Mouse (Mus musculus) lung, embryonic 16.5 days (tissue): ENCODE results near the gene Olfr1278. TPM values are rescaled to one million over a fixed set of nuclear protein-coding genes. Genes with fewer than 3 reads are reported as not detected.

Source experiments
- polyA plus RNA-seq: library from polyadenylated mRNA; unstranded; fragments of >200 nt; fragmentation: Nextera tagmentation; extraction: Ambion mirVana; gene quantifications from 2 replicates; pipeline ENCODE4 v1.2.1, GENCODE M21; 2015

Olfr1278 gene
- polyA plus RNA-seq, 1 experiment from 2014 or later, result not detected

Other genes with a start within 250 kb of the Olfr1278 start
- gene Gm13941, start 184.2 kb upstream of the Olfr1278 start, polyA plus RNA-seq, result not detected in 2 replicates
- not detected in 2 replicates for gene Gm15130, start 137.2 kb upstream of the Olfr1278 start, polyA plus RNA-seq
- gene 4930430A15Rik, start 60.5 kb upstream of the Olfr1278 start, polyA plus RNA-seq, result not detected in 2 replicates
- gene Olfr1275, start 54.9 kb upstream of the Olfr1278 start, polyA plus RNA-seq, result not detected in 2 replicates
- not detected in 2 replicates for gene Olfr1276, start 35.6 kb upstream of the Olfr1278 start, polyA plus RNA-seq
- gene Olfr1277, start 16.0 kb upstream of the Olfr1278 start, polyA plus RNA-seq, result not detected in 2 replicates
- not detected in 2 replicates for gene Olfr1279, start 10.5 kb downstream of the Olfr1278 start, polyA plus RNA-seq
- not detected in 2 replicates for gene Olfr1280, start 23.9 kb downstream of the Olfr1278 start, polyA plus RNA-seq
- gene Olfr1281, start 36.4 kb downstream of the Olfr1278 start, polyA plus RNA-seq, result not detected in 2 replicates
- gene Olfr1282, start 45.9 kb downstream of the Olfr1278 start, polyA plus RNA-seq, result not detected in 2 replicates
- gene Olfr1283, start 76.7 kb downstream of the Olfr1278 start, polyA plus RNA-seq, result not detected in 2 replicates
- not detected in 2 replicates for gene Olfr1284, start 85.4 kb downstream of the Olfr1278 start, polyA plus RNA-seq
- not detected in 2 replicates for gene Olfr1286, start 133.0 kb downstream of the Olfr1278 start, polyA plus RNA-seq
- not detected in 2 replicates for gene Olfr1287, start 159.0 kb downstream of the Olfr1278 start, polyA plus RNA-seq
- not detected in 2 replicates for gene Olfr1288, start 184.0 kb downstream of the Olfr1278 start, polyA plus RNA-seq
- not detected in 2 replicates for gene Olfr1289, start 190.7 kb downstream of the Olfr1278 start, polyA plus RNA-seq
- not detected in 2 replicates for gene Olfr1290, start 203.7 kb downstream of the Olfr1278 start, polyA plus RNA-seq
- not detected in 2 replicates for gene Olfr1291-ps1, start 207.0 kb downstream of the Olfr1278 start, polyA plus RNA-seq
- gene Olfr1293-ps, start 235.1 kb downstream of the Olfr1278 start, polyA plus RNA-seq, result not detected in 2 replicates